Mouse (Mus musculus) forebrain, embryonic 11.5 days (tissue): ENCODE measurements around the gene Arhgap31. TPM values are rescaled to one million over a fixed set of nuclear protein-coding genes. Genes with fewer than 3 reads are reported as not detected.

Experiments used
- ATAC-seq: fragments of 200-750 bp; cut with Nextera tagmentation; replicated peaks from 2 replicates; pipeline ENCODE4 v1.8.0; 2017; ENCODE audit warnings: moderate TSS enrichment; ENCODE audit not compliant: low FRiP score
- DNase-seq: peaks from one replicate; pipeline ENCODE4 v3.0.0-alpha.2; 2017; ENCODE audit warnings: low spot score
- H3K27ac ChIP-seq: fragments of 300-500 bp; sonication (generic); 2 replicates; pipeline ENCODE4 v1.5.1; 2014; ENCODE audit warnings: low read depth, low read length
- H3K27me3 ChIP-seq: fragments of 300-500 bp; sonication (generic); 2 replicates; pipeline ENCODE4 v1.6.1; 2014; ENCODE audit warnings: mild to moderate bottlenecking, low read length, mixed read lengths; ENCODE audit not compliant: control insufficient read depth, insufficient read depth
- H3K36me3 ChIP-seq: fragments of 300-500 bp; sonication (generic); 2 replicates; pipeline ENCODE4 v1.6.1; 2014; ENCODE audit warnings: mild to moderate bottlenecking, low read length, moderate library complexity, mixed read lengths; ENCODE audit not compliant: control insufficient read depth, insufficient read depth
- H3K4me1 ChIP-seq: fragments of 300-500 bp; sonication (generic); replicated peaks from 2 replicates; pipeline ENCODE4 v1.6.1; 2014; ENCODE audit warnings: low read length, mixed read lengths; ENCODE audit not compliant: control insufficient read depth, insufficient read depth
- H3K4me2 ChIP-seq: fragments of 300-500 bp; sonication (generic); 2 replicates; pipeline ENCODE4 v1.6.1; 2014; ENCODE audit warnings: low read depth, mild to moderate bottlenecking, low read length, moderate library complexity, mixed read lengths; ENCODE audit not compliant: severe bottlenecking
- H3K4me3 ChIP-seq: fragments of 300-500 bp; sonication (generic); 2 replicates; pipeline ENCODE4 v1.5.1; 2014; ENCODE audit warnings: low read depth, low read length
- H3K9ac ChIP-seq: fragments of 300-500 bp; sonication (generic); 2 replicates; pipeline ENCODE4 v1.6.1; 2014; ENCODE audit warnings: low read length
- H3K9me3 ChIP-seq: fragments of 300-500 bp; sonication (generic); 2 replicates; pipeline ENCODE4 v1.6.1; 2016; ENCODE audit warnings: low read length, mixed read lengths; ENCODE audit not compliant: control insufficient read depth
- WGBS: fragments of 180-500 bp; shearing (Covaris S2); extraction: QIAGEN DNeasy Blood & Tissue Kit; methylation state at CpG from one replicate; pipeline ENCODE4 v1.1.7; 2014; 5-methylcytosine and 5-hydroxymethylcytosine counted together
- polyA plus RNA-seq: library from polyadenylated mRNA; unstranded; fragments of >200 nt; fragmentation: Nextera tagmentation; extraction: Ambion mirVana; gene quantifications from 2 replicates; pipeline ENCODE4 v1.2.1, GENCODE M21; 2014

Gene Arhgap31
- polyA plus RNA-seq, 1 experiment from 2014 or later, result 10.8 TPM

DNA sequence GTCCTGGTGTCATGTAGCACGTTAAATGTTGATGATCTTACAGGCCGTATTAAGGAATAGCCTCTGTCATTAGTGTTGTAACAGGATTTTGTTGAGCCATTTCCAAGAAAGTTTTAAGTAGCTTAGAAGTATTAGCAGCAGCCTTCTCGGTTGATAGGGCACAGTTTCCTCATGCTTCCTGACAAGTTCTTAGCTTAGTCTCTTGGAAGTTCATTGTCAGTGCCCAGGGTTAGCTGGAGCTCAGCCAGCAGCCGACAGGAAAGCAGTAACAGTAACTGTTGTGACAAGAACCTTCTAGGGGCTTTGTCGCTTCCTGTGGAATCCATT lies 43.1 kb upstream of the Arhgap31 start:
- DNase-seq (no peak), ATAC-seq (no peak)
- Histone ChIP-seq H3K36me3 (no peaks in the 10 kb centered on the region), H3K4me3 (no peak overlapping the region), H3K27me3 (no peaks in the 10 kb centered on the region), H3K27ac (no peak overlapping the region), H3K9me3 (no peaks in the 10 kb centered on the region), H3K9ac (no peak overlapping the region), H3K4me1 (0 out of 2 replicates have a peak, but pooled peaks cover 2% of the 10 kb centered on the region), H3K4me2 (no peak overlapping the region)
- WGBS, result 59% methylated on average over 5 of the region's 5 CpGs

DNA sequence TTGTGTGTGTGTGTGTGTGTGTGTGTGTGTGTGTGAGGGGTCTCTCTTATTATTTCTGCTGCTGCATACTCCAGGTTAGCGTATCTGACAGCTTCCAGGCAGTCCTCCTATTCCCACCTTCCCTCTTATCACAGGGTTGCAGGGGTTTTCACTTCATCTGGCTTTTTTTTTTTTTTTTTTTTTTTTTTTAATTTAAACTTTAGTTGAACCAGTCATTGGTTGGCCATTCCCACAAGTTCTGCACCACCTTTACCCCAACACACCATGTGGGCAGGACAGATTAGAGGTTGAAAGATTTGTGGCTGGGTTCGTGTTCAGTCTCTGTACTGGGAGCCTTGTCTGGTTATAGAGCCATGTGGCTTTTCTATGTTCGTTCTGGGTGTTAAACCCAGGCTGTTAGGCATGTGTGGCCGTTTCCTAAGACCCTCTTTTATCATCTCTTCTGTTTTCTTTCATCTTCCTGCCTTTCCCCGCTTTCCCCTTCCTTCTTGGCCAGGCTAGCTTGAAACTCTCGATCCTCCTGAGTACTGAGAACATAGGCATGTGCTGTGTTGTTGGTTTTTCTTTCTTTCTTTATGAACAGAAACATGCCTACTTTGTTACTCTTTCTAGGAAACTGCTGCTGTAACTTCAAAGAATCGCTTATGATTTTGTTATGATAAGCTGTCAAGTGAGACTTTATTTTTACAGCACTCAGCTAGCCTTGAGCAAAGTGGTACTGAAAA lies 42.5 kb upstream of the Arhgap31 start:
- ATAC-seq (no peak), DNase-seq (no peak)
- Histone ChIP-seq H3K27ac (no peak overlapping the region), H3K9ac (no peak overlapping the region), H3K9me3 (no peaks in the 10 kb centered on the region), H3K4me1 (0 out of 2 replicates have a peak, but pooled peaks cover 2% of the 10 kb centered on the region), H3K4me3 (no peak overlapping the region), H3K4me2 (no peak overlapping the region), H3K27me3 (no peaks in the 10 kb centered on the region), H3K36me3 (no peaks in the 10 kb centered on the region)
- WGBS, result 84% methylated on average over 7 of the region's 7 CpGs

DNA sequence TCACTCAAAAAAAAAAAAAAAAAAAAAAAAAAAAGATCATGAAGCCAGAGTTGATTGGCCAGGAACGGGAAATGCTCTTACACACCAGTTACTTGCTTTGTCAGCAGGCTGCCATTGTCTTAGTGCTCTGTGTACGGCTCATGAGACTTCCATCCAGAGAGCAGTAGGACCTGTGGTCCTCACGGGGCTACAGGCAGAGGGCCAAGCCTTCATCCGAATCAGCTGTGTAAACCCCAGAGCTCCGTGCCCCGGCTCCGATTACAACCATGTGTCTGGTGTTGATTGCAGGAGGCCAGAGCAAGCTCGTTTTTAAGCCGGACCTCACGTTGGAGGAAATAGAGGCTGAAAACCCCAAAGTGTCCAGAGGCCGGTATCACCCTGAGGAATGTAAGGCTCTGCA lies 40.6 kb upstream of the Arhgap31 start:
- Histone ChIP-seq H3K9me3 (no peaks in the 10 kb centered on the region), H3K36me3 (no peaks in the 10 kb centered on the region), H3K27me3 (no peaks in the 10 kb centered on the region), H3K4me3 (no peak overlapping the region), H3K27ac (no peak overlapping the region), H3K4me2 (no peak overlapping the region), H3K4me1 (0 out of 2 replicates have a peak, but pooled peaks cover 2% of the 10 kb centered on the region), H3K9ac (no peak overlapping the region)
- ATAC-seq, result no peak
- DNase-seq, result peak; percentile 61
- WGBS, result 67% methylated on average over 11 of the region's 11 CpGs

DNA sequence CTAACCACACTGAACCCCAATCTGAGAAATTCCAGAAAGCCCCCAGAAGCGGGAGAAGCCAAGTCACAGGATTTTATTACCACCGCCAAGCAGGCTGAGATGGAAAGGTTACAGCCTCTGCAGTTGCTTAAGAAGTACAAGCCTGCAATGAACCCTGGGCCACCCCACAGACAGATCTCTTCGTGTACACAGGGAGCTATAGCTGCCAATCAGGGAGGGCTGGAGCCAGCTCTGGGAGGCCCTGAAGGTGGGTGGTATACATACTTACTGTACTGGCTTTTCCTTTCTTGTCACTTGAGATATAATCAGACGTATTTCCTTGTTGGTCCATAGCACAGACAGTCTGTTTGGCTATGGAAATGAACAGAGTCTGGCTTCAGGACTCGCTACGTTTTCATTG lies 37.7 kb upstream of the Arhgap31 start:
- Histone ChIP-seq H3K27me3 (no peaks in the 10 kb centered on the region), H3K9me3 (no peaks in the 10 kb centered on the region), H3K4me2 (no peak overlapping the region), H3K36me3 (no peaks in the 10 kb centered on the region), H3K9ac (no peak overlapping the region), H3K4me1 (0 out of 2 replicates have a peak, but pooled peaks cover 2% of the 10 kb centered on the region), H3K4me3 (no peak overlapping the region), H3K27ac (no peak overlapping the region)
- DNase-seq (no peak), ATAC-seq (no peak)
- WGBS, result 88% methylated on average over 6 of the region's 6 CpGs

DNA sequence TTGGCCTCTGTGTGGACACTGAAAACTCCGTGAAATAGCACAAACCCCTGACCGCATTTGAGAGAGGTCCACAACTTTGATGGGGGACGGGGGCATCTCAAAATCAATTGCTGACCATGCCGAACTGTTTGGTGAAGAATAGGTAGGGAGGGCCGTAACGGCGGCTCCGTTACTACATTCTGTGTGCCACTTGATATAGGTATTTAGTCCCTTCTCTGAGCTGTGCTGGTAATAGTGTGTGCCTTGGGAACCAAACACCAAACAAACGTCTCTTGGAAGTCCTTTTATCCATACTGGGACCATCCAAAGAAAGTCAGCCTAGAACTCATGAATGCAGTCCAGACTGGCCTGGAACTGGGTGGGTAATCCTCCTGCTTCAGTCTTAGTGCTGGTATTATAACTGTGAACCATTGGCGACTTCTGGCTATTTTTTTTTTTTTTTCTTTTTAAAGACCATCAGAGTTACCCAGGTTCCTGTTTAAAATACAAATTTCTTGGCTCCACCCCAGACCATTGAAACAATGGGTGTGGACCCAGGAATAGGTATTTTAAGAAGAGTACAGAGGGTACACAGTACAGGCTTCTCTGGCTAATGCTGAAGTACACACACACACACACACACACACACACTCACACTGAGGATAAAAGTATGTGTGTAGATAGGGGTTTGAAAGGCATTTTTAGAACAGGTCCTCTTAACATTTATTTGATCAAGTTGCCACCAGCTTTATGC lies 31.0 kb upstream of the Arhgap31 start:
- H3K4me1 ChIP-seq, result no peaks in the 10 kb centered on the region
- H3K9ac ChIP-seq, result no peak overlapping the region
- H3K27ac ChIP-seq, result no peak overlapping the region
- no peak overlapping the region for H3K4me2 ChIP-seq
- no peak for DNase-seq
- no peaks in the 10 kb centered on the region for H3K9me3 ChIP-seq
- no peak overlapping the region for H3K4me3 ChIP-seq
- no peaks in the 10 kb centered on the region; the same call in 1 of the 2 replicates for H3K27me3 ChIP-seq
- ATAC-seq, result no peak
- 85% methylated on average over 10 of the region's 10 CpGs for WGBS
- no peaks in the 10 kb centered on the region for H3K36me3 ChIP-seq

DNA sequence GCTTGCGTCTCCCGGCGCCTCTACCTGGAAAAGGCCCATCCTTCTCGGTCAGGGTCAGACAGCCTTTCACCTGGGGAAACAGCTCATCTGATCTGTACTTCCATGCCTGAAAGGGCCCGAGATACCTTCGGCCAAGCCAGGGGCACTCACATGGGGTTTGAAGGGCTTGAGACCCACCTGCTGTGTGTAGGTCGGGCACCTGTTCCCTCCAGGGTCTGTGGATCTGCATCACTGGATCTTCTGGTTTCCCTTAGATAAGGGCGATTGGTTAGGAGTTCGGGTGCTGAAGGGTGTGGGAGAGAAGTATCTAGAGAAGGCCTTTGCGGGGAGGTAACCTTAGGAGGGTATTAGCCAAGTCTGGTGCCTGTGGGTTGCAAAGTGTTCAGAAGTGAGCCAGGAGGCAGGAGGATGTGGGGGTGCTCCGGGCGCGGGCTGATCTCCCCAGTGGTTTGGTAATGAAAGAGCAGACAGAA lies 29.6 kb upstream of the Arhgap31 start:
- 0% methylated on average over 13 of the region's 13 CpGs for WGBS
- Histone ChIP-seq H3K9me3 (no peaks in the 10 kb centered on the region), H3K4me1 (no peaks in the 10 kb centered on the region), H3K36me3 (no peaks in the 10 kb centered on the region), H3K4me3 (peak overlapping the region; percentile 78), H3K4me2 (peak overlapping the region; percentile 88), H3K27me3 (no peaks in the 10 kb centered on the region; the same call in 1 of the 2 replicates), H3K9ac (peak overlapping the region; percentile 78), H3K27ac (peak overlapping the region; percentile 50)
- ATAC-seq, result peak; percentile 82
- peak; percentile 75 for DNase-seq

DNA sequence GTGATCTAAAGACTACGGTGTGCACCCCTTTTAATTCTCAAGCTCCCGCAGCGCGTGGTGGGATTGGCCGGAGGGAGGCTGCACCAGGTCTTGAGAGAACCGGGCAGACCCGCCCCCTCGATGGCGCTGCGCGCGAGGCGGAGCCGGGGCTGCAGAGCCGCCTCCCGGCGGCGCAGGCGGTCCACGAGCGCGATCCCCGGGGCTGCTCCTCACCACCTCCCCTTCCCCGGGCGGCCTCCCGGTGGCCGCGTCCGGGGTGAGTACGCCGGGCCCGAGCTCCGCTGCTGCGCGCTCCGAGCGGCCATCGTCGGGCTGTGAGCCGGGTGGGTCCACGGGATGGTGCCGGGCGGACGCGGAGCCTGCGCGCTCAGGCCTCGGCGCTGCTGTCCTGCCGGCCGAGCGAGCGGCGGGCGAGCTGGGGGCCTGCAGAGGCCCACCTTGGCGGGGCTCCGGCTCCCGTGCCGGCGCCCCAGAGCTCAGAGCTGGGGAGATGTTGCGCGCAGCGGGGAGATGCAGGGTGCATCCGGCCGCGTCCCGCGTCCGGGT lies 29.1 kb upstream of the Arhgap31 start, which contains the start of gene B4galt4:
Gene B4galt4 (plus strand): TSS at position 152 of the 546 bp plus-strand sequence.
- peak within 1 kb of the TSS; percentile 88 for H3K4me2 ChIP-seq

DNA sequence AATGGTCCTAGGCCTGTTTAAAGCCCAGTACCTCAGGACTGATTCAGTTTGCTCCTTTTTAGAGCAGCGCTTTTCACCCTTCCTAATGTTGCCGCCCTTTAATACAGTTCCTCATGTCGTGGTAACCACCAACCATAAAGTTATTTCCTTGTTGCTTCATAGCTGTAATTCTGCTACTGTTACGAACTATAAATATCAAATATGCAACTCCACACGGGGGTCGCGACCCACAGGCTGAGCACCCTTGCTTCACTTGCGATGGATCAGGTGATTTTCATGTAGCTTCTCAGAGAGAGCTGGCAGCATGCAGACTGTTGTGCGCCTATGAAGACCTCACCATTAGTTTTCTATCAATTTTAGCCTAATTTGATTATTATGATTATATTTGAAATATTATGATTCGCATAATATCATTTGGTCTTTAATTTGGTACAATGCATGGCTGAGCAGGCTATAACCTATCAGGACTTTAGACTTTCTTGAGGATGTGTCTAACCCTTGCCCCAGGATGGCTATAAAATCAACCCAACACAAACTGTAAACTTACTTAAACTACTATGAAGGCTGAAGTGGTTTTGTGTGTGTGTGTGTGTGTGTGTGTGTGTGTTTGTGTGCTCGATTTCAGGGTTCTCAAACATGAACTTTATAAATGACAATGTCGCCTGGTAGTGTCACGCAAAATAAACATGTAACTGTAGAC lies 28.3 kb upstream of the Arhgap31 start:
- WGBS, result 87% methylated on average over 13 of the region's 13 CpGs
- peak overlapping the region; percentile 88; the same call in 1 of the 2 replicates for H3K4me2 ChIP-seq
- no peaks in the 10 kb centered on the region for H3K9me3 ChIP-seq
- H3K36me3 ChIP-seq, result no peaks in the 10 kb centered on the region
- H3K4me1 ChIP-seq, result no peaks in the 10 kb centered on the region
- no peak for DNase-seq
- no peak; the same call in 1 of the 2 replicates for ATAC-seq
- no peak overlapping the region for H3K9ac ChIP-seq
- H3K27me3 ChIP-seq, result no peaks in the 10 kb centered on the region; the same call in 1 of the 2 replicates
- no peak overlapping the region for H3K27ac ChIP-seq
- H3K4me3 ChIP-seq, result no peak overlapping the region

More for the DNA sequence above, 29.1 kb upstream of the Arhgap31 start, which contains the start of gene B4galt4:
- peak within 1 kb of the TSS; percentile 78 for H3K4me3 ChIP-seq
- H3K4me1 ChIP-seq, result no peaks in the 10 kb centered on the region
- no peaks in the 10 kb centered on the region for H3K9me3 ChIP-seq
- H3K36me3 ChIP-seq, result no peaks in the 10 kb centered on the region
- peak within 1 kb of the TSS; percentile 78 for H3K9ac ChIP-seq
- DNase-seq (peak; percentile 87), ATAC-seq (peak; percentile 94)
- H3K27me3 ChIP-seq, result no peaks in the 10 kb centered on the region; the same call in 1 of the 2 replicates
- 0% methylated on average over 66 of the region's 69 CpGs for WGBS
- H3K27ac ChIP-seq, result peak within 1 kb of the TSS; percentile 50
